Mouse (Mus musculus): ENCODE data around the gene Zdhhc18.

Gene Zdhhc18

GRCm38 (mm10) chr4:133649989-133650699, at the start of gene Zdhhc18:
TSS of gene Zdhhc18 (minus strand) at chr4:133650154.
- in situ Hi-C loops (cut with MboI), result no loop called here

- in situ Hi-C loops (cut with MboI), result no loop called here
These were observed 45.4 kb upstream of the Zdhhc18 start for GRCm38 (mm10) chr4:133695363-133695762.

- in situ Hi-C loops (cut with MboI), result no loop called here
These were observed 40.3 kb upstream of the Zdhhc18 start for GRCm38 (mm10) chr4:133690252-133690651.

GRCm38 (mm10) chr4:133688417-133689067, 38.6 kb upstream of the Zdhhc18 start:
- in situ Hi-C loops (cut with MboI), result no loop called here

- in situ Hi-C loops (cut with MboI), result no loop called here
These were observed 37.2 kb upstream of the Zdhhc18 start for GRCm38 (mm10) chr4:133687126-133687525.

- in situ Hi-C loops (cut with MboI), result no loop called here
These were observed 36.6 kb upstream of the Zdhhc18 start for GRCm38 (mm10) chr4:133686512-133686911.

- in situ Hi-C loops (cut with MboI), result no loop called here
These were observed 30.3 kb upstream of the Zdhhc18 start for GRCm38 (mm10) chr4:133680206-133680786.

GRCm38 (mm10) chr4:133679629-133680028, 29.7 kb upstream of the Zdhhc18 start:
- in situ Hi-C loops (cut with MboI), result loop anchor here (5.0 to 10.0 kb wide), 2 partner anchors 73 to 145 kb away; no protein-coding TSS in a partner anchor

- in situ Hi-C loops (cut with MboI), result loop anchor here (5.0 to 10.0 kb wide), 2 partner anchors 75 to 148 kb away; no protein-coding TSS in a partner anchor
These were observed 27.3 kb upstream of the Zdhhc18 start for GRCm38 (mm10) chr4:133677266-133677665.

GRCm38 (mm10) chr4:133676189-133676588, 26.2 kb upstream of the Zdhhc18 start:
- in situ Hi-C loops (cut with MboI), result loop anchor here (5.0 to 10.0 kb wide), 2 partner anchors 76 to 149 kb away; no protein-coding TSS in a partner anchor

- in situ Hi-C loops (cut with MboI), result loop anchor here (5.0 to 10.0 kb wide), 2 partner anchors 77 to 149 kb away; no protein-coding TSS in a partner anchor
These were observed 25.7 kb upstream of the Zdhhc18 start for GRCm38 (mm10) chr4:133675594-133676016.

- in situ Hi-C loops (cut with MboI), result loop anchor here (10.0 kb wide), 1 partner anchor 150 kb away; no protein-coding TSS in a partner anchor
These were observed 24.4 kb upstream of the Zdhhc18 start for GRCm38 (mm10) chr4:133674331-133674695.

GRCm38 (mm10) chr4:133673666-133674330, 23.8 kb upstream of the Zdhhc18 start:
- in situ Hi-C loops (cut with MboI), result loop anchor here (10.0 kb wide), 1 partner anchor 151 kb away; no protein-coding TSS in a partner anchor

- in situ Hi-C loops (cut with MboI), result loop anchor here (10.0 kb wide), 1 partner anchor 152 kb away; no protein-coding TSS in a partner anchor
These were observed 23.1 kb upstream of the Zdhhc18 start for GRCm38 (mm10) chr4:133672845-133673647.

GRCm38 (mm10) chr4:133671881-133672844, 22.2 kb upstream of the Zdhhc18 start, which contains the start of gene Pigv:
TSS of gene Pigv (minus strand) at chr4:133672647.
- in situ Hi-C loops (cut with MboI), result loop anchor here (10.0 kb wide), 1 partner anchor 153 kb away; no protein-coding TSS in a partner anchor

GRCm38 (mm10) chr4:133671184-133671880, 21.4 kb upstream of the Zdhhc18 start:
- in situ Hi-C loops (cut with MboI), result loop anchor here (10.0 kb wide), 1 partner anchor 153 kb away; no protein-coding TSS in a partner anchor

- in situ Hi-C loops (cut with MboI), result loop anchor here (10.0 kb wide), 1 partner anchor 155 kb away; no protein-coding TSS in a partner anchor
These were observed 19.8 kb upstream of the Zdhhc18 start for GRCm38 (mm10) chr4:133669652-133670210.

- in situ Hi-C loops (cut with MboI), result no loop called here
These were observed 18.6 kb upstream of the Zdhhc18 start for GRCm38 (mm10) chr4:133668537-133668936.

Measured in mature B cell (primary cell).